Mouse (Mus musculus): ENCODE data around the gene Efhc1.

Efhc1 gene

DNA sequence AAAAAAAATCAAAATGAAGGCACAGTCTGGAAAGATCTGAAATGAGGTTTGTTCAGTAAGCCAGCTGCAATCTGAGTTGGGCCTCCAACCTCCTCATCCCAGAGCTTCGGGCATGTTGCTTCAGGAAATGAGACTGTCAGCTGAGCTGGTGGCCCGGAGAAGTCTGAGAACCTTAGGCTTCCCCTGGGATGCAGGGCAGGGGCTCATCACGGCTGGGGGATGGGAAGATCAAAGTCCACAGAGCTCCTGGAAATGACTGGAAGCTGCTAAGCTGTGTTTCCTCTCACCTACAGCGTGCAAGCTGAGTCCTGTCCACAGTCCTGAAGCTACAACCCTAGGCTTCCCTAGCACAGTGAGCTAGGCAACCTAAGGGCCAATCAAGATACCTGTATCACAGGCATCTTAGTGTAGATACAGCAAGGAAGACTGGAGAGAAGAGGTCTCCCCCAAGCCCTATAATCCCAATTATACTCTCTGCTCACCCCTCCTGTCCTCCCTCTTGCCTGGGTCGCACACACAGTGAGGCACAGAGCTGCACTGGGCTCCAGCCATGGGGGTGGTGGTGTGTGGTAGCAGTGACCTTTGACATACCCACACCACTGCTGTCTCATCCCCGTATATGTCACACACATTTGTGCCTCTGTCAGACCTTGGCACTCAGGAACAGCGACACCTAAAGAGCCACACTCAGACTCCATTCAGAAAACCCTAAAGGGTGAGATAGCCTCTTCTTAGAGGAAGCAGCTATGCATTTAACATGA is 56.7 kb downstream of the Efhc1 start:
- Histone ChIP-seq H3K27me3 (ENCODE audit: control insufficient read depth, insufficient read depth, low read length, poor library complexity, severe bottlenecking) (no peaks in the 10 kb centered on the region), H3K36me3 (ENCODE audit: control insufficient read depth, insufficient read depth, low read length, poor library complexity, severe bottlenecking) (peaks cover 6% of the 10 kb centered on the region)
- DNase-seq (ENCODE audit: low read depth, low spot score) = no peak

DNA sequence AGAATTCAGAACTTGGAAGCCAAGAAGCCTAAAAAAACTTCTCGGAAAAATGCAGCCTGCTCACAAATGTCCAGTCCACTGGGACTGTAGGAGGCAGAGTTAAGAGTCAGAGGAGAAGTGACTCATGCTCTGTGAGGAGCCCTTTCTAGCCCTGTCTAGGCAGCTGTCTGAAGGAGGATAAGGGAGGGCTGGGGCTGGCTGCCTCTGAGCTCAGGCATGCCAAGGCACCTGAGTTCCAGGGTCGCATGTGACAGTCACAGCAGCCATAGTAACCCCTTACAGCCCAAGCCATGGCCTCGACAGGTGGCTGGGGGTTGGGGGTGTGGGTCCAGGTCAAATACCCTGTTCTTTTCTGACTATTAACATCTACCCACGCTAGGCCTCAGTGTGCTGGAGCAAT is 57.5 kb downstream of the Efhc1 start:
- Histone ChIP-seq H3K27me3 (ENCODE audit: control insufficient read depth, insufficient read depth, low read length, poor library complexity, severe bottlenecking) (no peaks in the 10 kb centered on the region), H3K36me3 (ENCODE audit: control insufficient read depth, insufficient read depth, low read length, poor library complexity, severe bottlenecking) (peaks cover 6% of the 10 kb centered on the region)
- DNase-seq (ENCODE audit: low read depth, low spot score) = no peak

DNA sequence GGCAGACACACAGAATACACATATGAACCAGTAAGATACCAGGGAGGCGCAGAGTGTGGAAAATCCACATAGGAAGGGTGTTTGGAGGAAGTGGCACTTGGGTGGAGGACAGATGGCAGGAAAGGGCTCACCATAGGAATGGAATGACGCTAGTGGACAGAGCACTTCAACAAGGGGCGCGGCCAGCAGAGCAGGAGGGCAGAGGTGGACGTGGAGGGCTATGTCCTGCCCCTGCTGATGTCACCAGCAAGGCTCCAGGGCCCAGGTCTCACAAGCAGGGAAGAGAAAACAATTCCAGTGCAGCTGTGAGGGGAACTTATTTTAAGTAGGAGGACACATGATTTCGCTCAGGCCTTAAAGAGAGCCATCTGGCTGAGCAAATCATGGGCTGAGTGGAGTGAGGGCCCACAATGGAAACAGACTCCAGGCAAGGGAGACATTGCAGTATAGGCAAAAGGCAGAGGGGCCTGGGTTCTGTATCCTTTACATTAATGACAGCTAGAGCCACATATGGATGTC is 58.9 kb downstream of the Efhc1 start:
- no peak for DNase-seq (ENCODE audit: low read depth, low spot score)
- no peaks in the 10 kb centered on the region; the same call in 1 of the 2 replicates for H3K27me3 ChIP-seq (ENCODE audit: control insufficient read depth, insufficient read depth, low read length, poor library complexity, severe bottlenecking)

DNA sequence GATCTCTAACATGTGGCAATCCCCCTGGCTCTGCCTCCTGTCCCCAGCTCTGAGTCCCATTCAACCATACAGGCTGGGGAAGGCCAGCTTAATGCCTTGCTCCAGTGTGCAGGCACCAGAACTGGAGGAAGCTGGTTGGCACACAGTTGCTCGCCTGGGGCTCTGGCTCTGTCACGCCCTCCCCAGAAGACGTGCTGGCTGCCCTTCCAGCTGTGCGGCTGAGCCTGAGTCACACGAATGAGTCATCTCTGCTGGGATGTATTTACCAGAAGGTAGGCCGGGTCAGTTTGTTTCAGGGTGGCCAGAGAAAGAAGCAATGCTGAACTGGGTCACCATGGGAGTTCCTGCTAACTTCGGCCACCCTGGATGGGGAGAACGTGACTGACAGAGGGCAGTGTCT is 63.0 kb downstream of the Efhc1 start:
- Histone ChIP-seq H3K36me3 (ENCODE audit: control insufficient read depth, insufficient read depth, low read length, poor library complexity, severe bottlenecking) (peaks cover 6% of the 10 kb centered on the region), H3K27me3 (ENCODE audit: control insufficient read depth, insufficient read depth, low read length, poor library complexity, severe bottlenecking) (no peaks in the 10 kb centered on the region; the same call in 1 of the 2 replicates)
- DNase-seq (ENCODE audit: low read depth, low spot score) = no peak

More for the DNA sequence above, 58.9 kb downstream of the Efhc1 start:
- H3K36me3 ChIP-seq (ENCODE audit: control insufficient read depth, insufficient read depth, low read length, poor library complexity, severe bottlenecking) = peaks cover 6% of the 10 kb centered on the region

DNA sequence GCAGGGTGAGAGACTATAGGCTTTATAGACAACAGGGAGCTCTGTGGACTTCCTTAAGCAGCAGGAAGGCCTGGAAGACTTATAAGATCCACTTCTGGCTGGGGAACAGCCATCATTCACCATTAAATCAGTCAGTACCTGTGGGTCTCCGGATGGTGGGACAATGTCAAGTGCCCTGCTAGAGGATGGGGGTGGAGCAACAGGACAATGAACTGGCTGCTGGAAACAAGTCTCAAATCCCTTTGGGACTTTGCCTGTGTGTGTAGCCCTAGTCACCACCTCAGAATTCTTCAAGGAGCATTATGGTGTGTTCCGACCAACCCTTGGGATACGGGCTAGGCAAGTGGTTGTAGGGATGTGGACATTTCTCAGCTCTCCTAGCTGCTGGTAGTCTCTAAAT is 71.7 kb downstream of the Efhc1 start:
- H3K36me3 ChIP-seq (ENCODE audit: control insufficient read depth, insufficient read depth, low read length, poor library complexity, severe bottlenecking) = no peaks in the 10 kb centered on the region
- no peak for DNase-seq (ENCODE audit: low read depth, low spot score)
- H3K27me3 ChIP-seq (ENCODE audit: control insufficient read depth, insufficient read depth, low read length, poor library complexity, severe bottlenecking) = no peaks in the 10 kb centered on the region

DNA sequence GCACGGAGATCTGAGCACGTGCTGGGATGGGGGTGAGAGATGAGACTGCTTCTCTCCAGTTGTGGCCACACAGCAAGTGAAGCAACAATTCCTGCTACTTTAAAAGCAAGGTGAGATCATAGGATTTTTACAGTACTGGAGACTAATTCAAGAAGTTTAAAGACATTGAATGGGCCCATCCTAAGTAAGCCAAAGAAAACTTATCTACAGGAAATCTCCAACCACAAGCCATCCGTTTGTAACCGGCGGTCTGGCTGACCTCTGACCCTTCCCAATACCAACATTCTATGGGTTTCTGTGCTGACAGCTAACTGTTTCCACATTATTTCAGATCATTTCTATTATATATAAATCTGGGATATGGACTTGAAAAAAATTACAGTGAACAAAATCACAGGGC is 73.8 kb downstream of the Efhc1 start:
- Histone ChIP-seq H3K36me3 (ENCODE audit: control insufficient read depth, insufficient read depth, low read length, poor library complexity, severe bottlenecking) (no peaks in the 10 kb centered on the region), H3K27me3 (ENCODE audit: control insufficient read depth, insufficient read depth, low read length, poor library complexity, severe bottlenecking) (no peaks in the 10 kb centered on the region)
- DNase-seq (ENCODE audit: low read depth, low spot score) = no peak

DNA sequence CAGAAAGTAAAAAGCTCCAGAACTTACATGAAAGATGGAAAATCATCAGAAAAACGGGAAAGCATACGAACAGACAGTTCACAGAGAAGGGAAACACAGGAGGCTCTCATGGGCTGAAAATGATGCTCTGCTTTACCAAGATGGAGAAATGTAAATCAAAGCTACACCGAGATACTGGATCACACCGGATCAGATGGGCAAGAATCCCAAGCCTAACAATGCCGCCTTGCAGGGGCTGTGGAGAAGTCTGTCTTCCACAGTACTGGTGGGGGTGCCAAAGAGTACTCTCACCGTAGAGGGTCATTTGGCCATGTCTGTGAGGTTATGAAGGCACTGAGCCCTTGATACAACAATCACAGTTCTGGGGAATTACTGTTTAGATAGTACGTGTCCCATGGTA is 75.1 kb downstream of the Efhc1 start:
- DNase-seq (ENCODE audit: low read depth, low spot score) = no peak
- Histone ChIP-seq H3K36me3 (ENCODE audit: control insufficient read depth, insufficient read depth, low read length, poor library complexity, severe bottlenecking) (no peaks in the 10 kb centered on the region), H3K27me3 (ENCODE audit: control insufficient read depth, insufficient read depth, low read length, poor library complexity, severe bottlenecking) (no peaks in the 10 kb centered on the region)

DNA sequence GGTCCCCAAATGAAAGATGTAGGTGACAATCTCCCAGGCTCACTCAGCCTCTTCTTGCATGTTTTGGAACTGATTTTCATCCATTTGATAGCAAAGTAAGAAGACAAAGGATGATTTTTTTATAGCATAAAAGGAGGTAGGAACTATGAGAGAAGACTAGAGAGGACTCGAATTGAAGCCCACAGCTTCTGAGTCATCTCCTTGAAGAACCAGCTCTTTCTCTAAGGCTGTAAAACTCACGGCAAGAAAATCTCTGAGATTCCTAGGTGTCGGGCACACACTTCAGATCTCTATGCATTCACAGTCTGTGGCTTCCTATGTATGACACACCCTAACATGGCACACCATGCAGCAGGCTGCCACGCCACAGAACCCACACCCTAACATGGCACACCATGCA is 77.6 kb downstream of the Efhc1 start:
- Histone ChIP-seq H3K27me3 (ENCODE audit: control insufficient read depth, insufficient read depth, low read length, poor library complexity, severe bottlenecking) (no peaks in the 10 kb centered on the region), H3K36me3 (ENCODE audit: control insufficient read depth, insufficient read depth, low read length, poor library complexity, severe bottlenecking) (no peaks in the 10 kb centered on the region)
- DNase-seq (ENCODE audit: low read depth, low spot score) = no peak

DNA sequence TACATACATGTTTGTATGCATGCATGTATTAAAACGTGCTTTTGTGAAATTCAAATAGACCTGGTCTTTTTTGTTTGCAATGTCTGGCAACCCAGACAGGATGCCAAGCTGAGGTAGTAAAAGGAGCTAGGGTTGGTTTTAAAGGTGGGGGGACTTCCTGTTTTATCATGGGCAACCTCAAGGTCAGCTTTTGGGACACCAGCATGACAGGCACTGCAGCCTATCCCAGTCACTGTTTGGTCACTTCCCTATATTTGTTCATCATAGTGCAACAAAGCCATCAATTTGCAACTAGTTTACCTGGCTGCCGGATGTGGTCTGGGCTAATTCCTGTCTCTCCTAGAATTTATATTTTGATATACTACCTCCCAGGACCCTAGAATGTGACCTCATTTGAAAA is 80.2 kb downstream of the Efhc1 start:
- Histone ChIP-seq H3K27me3 (ENCODE audit: control insufficient read depth, insufficient read depth, low read length, poor library complexity, severe bottlenecking) (no peaks in the 10 kb centered on the region), H3K36me3 (ENCODE audit: control insufficient read depth, insufficient read depth, low read length, poor library complexity, severe bottlenecking) (no peaks in the 10 kb centered on the region)
- DNase-seq (ENCODE audit: low read depth, low spot score) = no peak

DNA sequence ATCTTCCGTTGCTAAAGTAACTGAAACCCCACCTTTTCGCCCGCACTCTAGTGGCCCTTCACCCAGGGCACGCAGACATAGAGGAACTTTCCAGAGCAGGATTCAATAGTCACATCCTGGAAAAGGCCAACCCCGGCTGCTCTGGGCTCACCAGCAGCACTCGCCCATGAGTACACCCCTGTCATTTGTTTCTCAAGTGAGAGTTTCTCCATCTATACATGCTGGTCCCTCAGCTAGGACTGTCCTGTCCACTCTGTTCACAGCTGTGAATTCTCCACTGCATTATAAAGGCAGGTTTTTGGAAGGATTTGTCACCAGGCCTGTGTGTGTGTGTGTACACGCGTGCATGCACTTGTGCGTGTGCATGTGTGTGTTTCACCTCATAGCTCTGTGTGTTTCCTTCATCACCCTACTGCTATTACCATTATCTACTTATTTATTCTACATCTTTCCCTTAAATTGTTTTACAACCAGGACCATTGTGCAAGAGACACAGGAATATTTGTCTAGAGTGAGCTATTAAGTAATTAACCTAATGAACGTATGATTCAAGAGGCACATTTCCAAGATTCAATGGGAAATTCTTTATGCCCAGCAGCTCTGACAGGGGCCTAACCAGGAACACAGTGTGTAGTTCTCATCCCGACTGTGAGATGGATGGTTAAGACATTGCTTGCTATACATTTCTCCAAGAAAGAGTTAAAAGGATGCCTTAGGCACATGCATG is 81.8 kb downstream of the Efhc1 start:
- Histone ChIP-seq H3K36me3 (ENCODE audit: control insufficient read depth, insufficient read depth, low read length, poor library complexity, severe bottlenecking) (no peaks in the 10 kb centered on the region), H3K27me3 (ENCODE audit: control insufficient read depth, insufficient read depth, low read length, poor library complexity, severe bottlenecking) (no peaks in the 10 kb centered on the region)
- DNase-seq (ENCODE audit: low read depth, low spot score) = no peak

DNA sequence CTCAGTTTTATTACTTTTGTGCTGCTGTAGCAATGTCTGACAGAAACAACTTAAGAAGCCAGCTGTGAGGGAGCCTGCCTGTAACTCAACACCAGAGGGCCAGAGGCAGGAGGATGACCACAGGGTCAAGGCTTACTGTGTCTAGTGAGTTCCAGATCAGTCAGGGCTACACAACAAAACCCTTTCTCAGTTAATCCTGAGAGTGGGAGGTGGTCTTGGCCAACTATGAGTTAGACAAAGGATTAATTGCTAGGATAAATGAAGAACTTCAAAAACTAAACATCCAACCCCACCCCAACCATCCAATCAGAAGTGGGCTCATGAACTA is 82.3 kb downstream of the Efhc1 start:
- H3K36me3 ChIP-seq (ENCODE audit: control insufficient read depth, insufficient read depth, low read length, poor library complexity, severe bottlenecking) = no peaks in the 10 kb centered on the region
- no peaks in the 10 kb centered on the region for H3K27me3 ChIP-seq (ENCODE audit: control insufficient read depth, insufficient read depth, low read length, poor library complexity, severe bottlenecking)
- no peak for DNase-seq (ENCODE audit: low read depth, low spot score)

DNA sequence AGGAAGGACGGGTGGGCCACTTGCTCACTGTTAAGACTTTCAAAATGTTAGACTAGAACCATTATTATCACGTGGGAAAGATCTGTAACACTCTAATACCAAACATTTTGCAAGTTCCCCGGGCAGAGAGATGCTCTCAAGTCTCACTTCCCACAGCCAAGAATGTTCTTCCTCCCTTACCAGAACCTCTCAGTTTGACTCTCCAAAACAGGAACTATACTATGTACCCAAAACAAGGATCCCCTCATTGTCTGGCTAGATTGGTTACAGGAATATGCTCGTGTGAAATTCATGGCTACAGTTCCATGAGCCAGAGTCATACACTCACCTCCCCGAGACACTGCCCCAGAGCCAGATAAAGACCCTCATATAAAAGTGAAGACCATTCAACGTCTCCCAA is 84.5 kb downstream of the Efhc1 start:
- H3K27me3 ChIP-seq (ENCODE audit: control insufficient read depth, insufficient read depth, low read length, poor library complexity, severe bottlenecking) = no peaks in the 10 kb centered on the region
- DNase-seq (ENCODE audit: low read depth, low spot score) = peak; percentile 19
- H3K36me3 ChIP-seq (ENCODE audit: control insufficient read depth, insufficient read depth, low read length, poor library complexity, severe bottlenecking) = no peaks in the 10 kb centered on the region

DNA sequence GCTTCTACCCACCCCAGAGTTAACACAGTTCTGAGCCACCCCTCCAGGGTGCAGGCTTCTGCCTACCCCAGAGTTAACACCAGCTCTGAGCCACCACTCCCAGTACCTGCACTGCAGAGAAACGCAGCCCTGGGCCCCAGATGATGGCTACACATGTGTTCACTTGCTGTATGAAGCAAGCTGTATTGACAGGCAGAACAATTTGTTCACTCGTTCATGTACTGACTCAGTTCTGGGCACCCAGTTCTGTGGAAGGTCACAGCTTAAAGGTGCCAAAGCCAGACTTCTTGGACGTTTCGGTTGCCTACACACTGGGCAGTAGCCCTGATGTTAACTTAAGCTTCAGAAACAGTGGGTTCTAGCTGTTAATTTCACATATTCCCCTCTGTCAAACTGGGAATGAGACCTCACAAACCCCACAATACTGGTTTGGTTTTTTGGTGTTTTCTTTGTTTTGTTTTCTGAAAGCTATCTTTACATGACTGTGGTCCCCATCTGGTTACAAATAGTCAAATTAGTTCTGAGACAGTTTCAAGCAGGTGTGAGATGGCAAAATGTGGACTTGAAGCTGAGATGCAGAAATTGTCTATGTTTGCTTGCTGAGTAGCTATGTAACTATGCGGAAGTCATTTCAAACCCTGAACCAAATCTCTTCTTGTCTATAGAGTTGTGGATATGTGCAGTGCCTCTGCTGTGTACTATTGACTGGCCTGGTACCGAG is 86.6 kb downstream of the Efhc1 start:
- no peak for DNase-seq (ENCODE audit: low read depth, low spot score)
- H3K36me3 ChIP-seq (ENCODE audit: control insufficient read depth, insufficient read depth, low read length, poor library complexity, severe bottlenecking) = no peaks in the 10 kb centered on the region
- H3K27me3 ChIP-seq (ENCODE audit: control insufficient read depth, insufficient read depth, low read length, poor library complexity, severe bottlenecking) = no peaks in the 10 kb centered on the region

DNA sequence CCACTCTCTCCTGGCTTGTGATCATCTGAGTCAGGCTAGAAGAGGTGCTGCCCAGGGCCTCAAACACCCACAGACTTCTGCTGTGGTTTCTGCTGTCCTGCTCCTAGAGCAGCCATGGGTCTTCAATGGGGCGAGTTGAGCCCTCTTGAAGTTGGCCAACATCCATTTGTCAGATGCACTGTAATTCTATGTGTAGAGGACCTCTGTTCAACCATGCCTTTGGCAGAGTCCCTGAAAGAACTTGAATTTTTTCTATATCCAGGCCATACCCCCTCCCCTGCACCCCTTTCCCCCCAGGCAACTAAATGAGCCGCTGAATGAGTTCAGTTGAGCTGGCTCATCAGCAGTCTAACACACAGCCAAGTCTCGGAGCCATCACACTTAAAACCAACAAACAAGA is 88.1 kb downstream of the Efhc1 start:
- Histone ChIP-seq H3K27me3 (ENCODE audit: control insufficient read depth, insufficient read depth, low read length, poor library complexity, severe bottlenecking) (no peaks in the 10 kb centered on the region), H3K36me3 (ENCODE audit: control insufficient read depth, insufficient read depth, low read length, poor library complexity, severe bottlenecking) (no peaks in the 10 kb centered on the region)
- no peak for DNase-seq (ENCODE audit: low read depth, low spot score)

DNA sequence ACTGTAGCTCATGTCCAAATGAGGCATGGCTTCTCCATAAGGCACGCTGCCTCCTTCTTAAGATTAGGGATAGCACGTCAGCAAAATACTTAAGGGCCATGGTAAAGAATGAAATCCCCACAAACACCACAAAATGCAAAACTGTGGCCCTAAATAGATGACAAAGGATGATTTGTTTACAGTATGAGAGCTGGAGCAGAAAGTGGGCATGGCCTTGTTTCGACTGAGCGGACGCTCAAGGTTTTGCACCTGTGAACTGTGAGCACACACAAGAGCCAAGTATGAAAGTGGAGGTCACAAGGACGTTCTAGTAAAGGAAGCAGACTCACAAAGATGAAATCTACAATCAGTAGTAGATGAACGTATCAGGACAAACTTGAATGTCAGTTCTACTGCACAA is 88.7 kb downstream of the Efhc1 start:
- Histone ChIP-seq H3K36me3 (ENCODE audit: control insufficient read depth, insufficient read depth, low read length, poor library complexity, severe bottlenecking) (no peaks in the 10 kb centered on the region), H3K27me3 (ENCODE audit: control insufficient read depth, insufficient read depth, low read length, poor library complexity, severe bottlenecking) (no peaks in the 10 kb centered on the region)
- peak; percentile 77 for DNase-seq (ENCODE audit: low read depth, low spot score)
